Mouse (Mus musculus): Measurements from ENCODE around the gene Klf3. TPM values are rescaled to one million over a fixed set of nuclear protein-coding genes. Genes with fewer than 3 reads are reported as not detected.

Gene Klf3
- polyA plus RNA-seq, 1 experiment = 113 TPM

DNA sequence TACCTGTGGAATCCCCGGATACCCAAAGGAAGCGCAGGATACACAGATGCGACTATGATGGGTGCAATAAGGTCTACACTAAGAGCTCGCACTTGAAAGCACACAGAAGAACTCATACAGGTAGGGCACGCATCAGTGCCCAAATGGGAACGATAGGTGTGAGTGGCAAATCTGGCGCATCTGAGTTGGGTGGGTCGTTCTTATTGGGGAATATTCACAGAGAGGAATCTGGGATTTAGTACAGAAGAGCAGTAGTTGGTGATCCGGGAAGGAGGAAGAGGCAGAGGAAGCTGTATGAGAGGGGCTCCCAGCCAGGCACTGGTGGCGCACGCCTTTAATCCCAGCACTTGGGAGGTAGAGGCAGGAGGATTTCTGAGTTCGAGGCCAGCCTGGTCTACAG lies 24.0 kb downstream of the Klf3 start:
- H3K4me1 ChIP-seq (ENCODE audit: control insufficient read depth, insufficient read depth, low read length) = no peaks in the 10 kb centered on the region
- no peak for DNase-seq
- H3K4me3 ChIP-seq (replicated peaks; ENCODE audit: extremely low read depth, low read depth, low read length) = no peak overlapping the region
- TF ChIP-seq CTCF (IDR thresholded peaks at IDR 0.05; ENCODE audit: insufficient read depth, low read length) = no peak
- TF ChIP-seq POLR2A (IDR thresholded peaks at IDR 0.05; ENCODE audit: borderline replicate concordance, extremely low read depth, low read depth, low read length) = no peak
- WGBS = 95% methylated on average over 12 of the region's 12 CpGs

DNA sequence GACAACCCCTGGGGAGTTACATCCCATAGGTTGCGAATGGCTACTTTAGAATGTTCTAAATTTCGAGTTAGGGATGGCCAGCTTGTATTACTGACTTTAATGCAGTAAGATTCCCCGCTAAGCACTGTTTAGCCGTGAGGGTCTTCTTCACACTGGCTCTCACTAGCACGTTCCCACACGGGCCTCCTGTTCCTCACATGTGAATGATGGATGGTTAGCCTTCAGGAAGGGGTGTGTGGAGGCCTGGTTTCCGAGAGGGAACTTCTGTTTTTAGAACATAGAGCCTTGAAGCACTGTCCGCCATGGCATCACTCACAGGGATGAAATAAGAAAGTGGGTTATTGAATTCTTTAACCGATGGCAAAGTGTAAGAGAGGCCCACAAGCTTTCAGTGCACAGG lies 25.1 kb downstream of the Klf3 start:
- TF ChIP-seq CTCF (IDR thresholded peaks at IDR 0.05; ENCODE audit: insufficient read depth, low read length) (no peak), POLR2A (IDR thresholded peaks at IDR 0.05; ENCODE audit: borderline replicate concordance, extremely low read depth, low read depth, low read length) (no peak)
- Histone ChIP-seq H3K4me1 (ENCODE audit: control insufficient read depth, insufficient read depth, low read length) (no peaks in the 10 kb centered on the region; the same call in 1 of the 2 replicates), H3K4me3 (replicated peaks; ENCODE audit: extremely low read depth, low read depth, low read length) (no peak overlapping the region)
- no peak for DNase-seq
- 63% methylated on average over 9 of the region's 9 CpGs for WGBS

DNA sequence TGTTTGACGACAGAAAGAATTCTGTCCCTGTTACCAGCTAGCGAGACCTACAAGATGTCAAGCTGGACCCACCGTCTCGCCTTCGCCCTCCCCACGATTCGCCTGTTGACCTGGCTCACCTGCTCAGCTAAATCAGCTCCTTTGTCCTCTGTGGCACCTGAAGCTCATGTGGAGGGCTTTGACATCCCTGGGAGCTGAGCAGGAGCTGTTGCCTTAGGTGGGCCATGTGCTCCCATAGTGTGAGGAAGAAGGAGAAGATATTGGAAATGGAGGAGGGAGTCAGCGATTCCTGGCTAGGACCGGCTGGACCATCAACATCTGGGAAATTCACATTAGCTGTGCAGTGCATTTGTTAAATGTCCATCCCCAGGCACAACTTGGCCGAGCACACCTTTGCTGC lies 26.4 kb downstream of the Klf3 start:
- Histone ChIP-seq H3K4me1 (ENCODE audit: control insufficient read depth, insufficient read depth, low read length) (peaks cover 2% of the 10 kb centered on the region; the same call in 1 of the 2 replicates), H3K4me3 (replicated peaks; ENCODE audit: extremely low read depth, low read depth, low read length) (no peak overlapping the region)
- WGBS = 92% methylated on average over 10 of the region's 10 CpGs
- TF ChIP-seq CTCF (IDR thresholded peaks at IDR 0.05; ENCODE audit: insufficient read depth, low read length) (no peak), POLR2A (IDR thresholded peaks at IDR 0.05; ENCODE audit: borderline replicate concordance, extremely low read depth, low read depth, low read length) (no peak)
- no peak for DNase-seq

DNA sequence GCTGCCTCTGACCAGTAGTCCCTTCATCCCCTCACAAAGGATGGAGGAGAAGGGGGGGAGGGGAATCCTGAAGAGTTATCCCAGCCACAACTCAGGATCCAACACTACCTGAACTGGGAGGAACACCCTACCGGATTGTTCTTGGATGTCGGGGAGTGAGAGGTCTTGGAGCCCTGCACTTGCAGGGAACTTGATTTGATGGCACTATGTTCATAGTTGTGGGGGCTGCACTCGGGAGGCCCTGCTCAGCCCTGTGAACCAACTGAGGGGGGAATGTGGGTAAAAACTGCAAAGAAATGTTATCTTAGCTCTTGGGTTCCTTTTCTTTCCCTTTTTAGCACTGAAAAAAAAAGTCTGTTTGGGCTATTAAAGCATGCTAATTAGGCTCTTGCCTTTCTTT lies 27.6 kb downstream of the Klf3 start:
- WGBS = 87% methylated on average over 3 of the region's 3 CpGs

DNA sequence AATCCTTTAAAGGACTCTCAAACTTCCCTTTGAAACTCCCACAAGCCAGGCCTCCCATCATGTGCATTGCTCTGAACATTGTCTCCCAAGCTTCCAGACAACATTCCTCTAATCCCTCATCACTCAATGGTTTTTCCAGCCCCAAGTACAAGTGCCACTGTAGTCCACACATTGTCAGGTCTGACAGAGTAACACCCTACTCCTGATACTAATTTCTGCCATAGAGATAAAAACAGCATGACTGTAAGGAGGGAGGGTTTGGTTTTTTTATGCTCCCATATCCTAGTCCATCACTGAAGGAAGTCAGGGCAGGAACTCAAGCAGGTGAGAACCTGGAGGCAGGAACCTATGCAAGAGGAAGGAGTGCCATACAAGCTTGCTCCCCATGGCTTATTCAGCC lies 30.2 kb downstream of the Klf3 start:
- Histone ChIP-seq H3K4me1 (ENCODE audit: control insufficient read depth, insufficient read depth, low read length) (peaks cover 2% of the 10 kb centered on the region; the same call in 1 of the 2 replicates), H3K4me3 (replicated peaks; ENCODE audit: extremely low read depth, low read depth, low read length) (no peak overlapping the region)
- no peak for TF ChIP-seq POLR2A (IDR thresholded peaks at IDR 0.05; ENCODE audit: borderline replicate concordance, extremely low read depth, low read depth, low read length)
- no peak for TF ChIP-seq CTCF (IDR thresholded peaks at IDR 0.05; ENCODE audit: insufficient read depth, low read length)
- DNase-seq = no peak

More for the DNA sequence above, 27.6 kb downstream of the Klf3 start:
- no peak for DNase-seq
- Histone ChIP-seq H3K4me3 (replicated peaks; ENCODE audit: extremely low read depth, low read depth, low read length) (no peak overlapping the region), H3K4me1 (ENCODE audit: control insufficient read depth, insufficient read depth, low read length) (peaks cover 2% of the 10 kb centered on the region; the same call in 1 of the 2 replicates)
- TF ChIP-seq CTCF (IDR thresholded peaks at IDR 0.05; ENCODE audit: insufficient read depth, low read length) (no peak), POLR2A (IDR thresholded peaks at IDR 0.05; ENCODE audit: borderline replicate concordance, extremely low read depth, low read depth, low read length) (no peak)

DNA sequence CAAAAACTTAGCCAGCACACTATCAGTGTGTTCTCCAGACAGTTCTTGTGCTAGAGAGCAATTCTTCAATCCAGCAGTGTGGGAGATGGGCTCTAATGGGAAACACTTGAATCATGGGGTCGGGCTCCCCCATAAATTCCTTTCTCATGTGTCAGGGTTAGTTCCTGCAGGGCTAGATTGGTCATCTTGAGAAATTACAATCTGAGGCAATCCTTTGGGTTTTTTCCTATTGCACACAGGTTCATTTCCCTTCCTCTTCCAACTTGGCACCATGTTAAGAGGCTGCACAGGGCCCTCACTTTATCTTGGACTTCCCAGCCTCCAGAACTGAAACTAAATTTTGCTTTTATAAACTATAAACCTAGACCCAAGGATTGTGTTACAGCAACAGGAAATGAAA lies 31.0 kb downstream of the Klf3 start:
- 28% methylated on average over 1 of the region's 1 CpGs for WGBS
- peaks cover 3% of the 10 kb centered on the region; the same call in 1 of the 2 replicates for H3K4me1 ChIP-seq (ENCODE audit: control insufficient read depth, insufficient read depth, low read length)
- no peak for DNase-seq
- H3K4me3 ChIP-seq (replicated peaks; ENCODE audit: extremely low read depth, low read depth, low read length) = no peak overlapping the region
- TF ChIP-seq CTCF (IDR thresholded peaks at IDR 0.05; ENCODE audit: insufficient read depth, low read length) = no peak
- TF ChIP-seq POLR2A (IDR thresholded peaks at IDR 0.05; ENCODE audit: borderline replicate concordance, extremely low read depth, low read depth, low read length) = no peak

DNA sequence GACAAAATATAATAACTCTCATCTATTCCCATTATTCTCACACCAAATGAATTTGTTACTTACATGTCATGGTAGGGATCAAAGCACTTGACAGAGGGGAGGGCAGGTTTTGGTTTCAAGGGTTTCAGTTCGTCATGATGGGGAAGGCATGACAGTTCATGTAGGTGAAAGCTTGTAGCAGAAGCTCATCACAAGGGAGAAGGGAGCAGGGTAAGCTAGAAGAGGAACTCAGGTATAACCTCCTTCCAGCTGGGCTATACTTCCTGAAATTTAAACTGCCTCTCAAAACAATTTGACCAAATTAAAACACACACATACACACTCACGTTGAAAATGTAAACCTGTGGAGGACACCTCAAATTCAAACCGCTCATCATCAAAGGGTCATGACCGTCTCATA lies 32.1 kb downstream of the Klf3 start:
- TF ChIP-seq CTCF (IDR thresholded peaks at IDR 0.05; ENCODE audit: insufficient read depth, low read length) (no peak), POLR2A (IDR thresholded peaks at IDR 0.05; ENCODE audit: borderline replicate concordance, extremely low read depth, low read depth, low read length) (no peak)
- Histone ChIP-seq H3K4me3 (replicated peaks; ENCODE audit: extremely low read depth, low read depth, low read length) (no peak overlapping the region), H3K4me1 (ENCODE audit: control insufficient read depth, insufficient read depth, low read length) (peaks cover 4% of the 10 kb centered on the region; the same call in 1 of the 2 replicates)
- 79% methylated on average over 4 of the region's 4 CpGs for WGBS
- DNase-seq = no peak

DNA sequence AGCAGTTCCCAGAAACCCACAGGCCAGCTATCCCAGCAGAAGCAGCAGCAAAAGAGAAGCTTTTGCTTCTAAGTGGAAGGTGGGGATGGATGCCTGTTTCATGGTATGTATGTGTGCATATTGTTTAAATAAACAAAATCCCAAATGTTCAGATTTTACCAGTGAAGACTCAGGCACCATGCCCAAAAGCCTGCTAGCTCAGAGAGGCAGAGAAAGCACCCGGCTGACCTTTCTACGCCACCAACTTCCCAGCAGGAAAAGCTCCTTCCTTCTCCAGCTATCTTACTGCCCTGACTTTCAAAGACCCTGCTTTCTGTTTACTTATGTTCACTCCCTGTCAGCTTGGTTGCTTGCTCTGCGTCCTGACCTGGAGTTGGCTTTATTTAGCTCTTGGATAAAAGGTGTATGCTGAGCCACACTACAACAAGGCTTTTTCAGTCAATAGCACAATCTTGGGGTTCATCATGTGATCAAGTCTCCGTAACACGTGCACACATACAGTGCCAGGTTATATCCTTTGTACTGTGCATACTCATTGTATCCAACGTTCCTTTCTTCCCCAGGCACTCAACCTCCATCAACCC lies 35.9 kb downstream of the Klf3 start:
- no peak overlapping the region for H3K4me3 ChIP-seq (replicated peaks; ENCODE audit: extremely low read depth, low read depth, low read length)
- DNase-seq = no peak
- H3K4me1 ChIP-seq (ENCODE audit: control insufficient read depth, insufficient read depth, low read length) = peaks cover 3% of the 10 kb centered on the region; the same call in 1 of the 2 replicates
- no peak for TF ChIP-seq CTCF (IDR thresholded peaks at IDR 0.05; ENCODE audit: insufficient read depth, low read length)
- TF ChIP-seq POLR2A (IDR thresholded peaks at IDR 0.05; ENCODE audit: borderline replicate concordance, extremely low read depth, low read depth, low read length) = no peak
- 29% methylated on average over 6 of the region's 6 CpGs for WGBS

DNA sequence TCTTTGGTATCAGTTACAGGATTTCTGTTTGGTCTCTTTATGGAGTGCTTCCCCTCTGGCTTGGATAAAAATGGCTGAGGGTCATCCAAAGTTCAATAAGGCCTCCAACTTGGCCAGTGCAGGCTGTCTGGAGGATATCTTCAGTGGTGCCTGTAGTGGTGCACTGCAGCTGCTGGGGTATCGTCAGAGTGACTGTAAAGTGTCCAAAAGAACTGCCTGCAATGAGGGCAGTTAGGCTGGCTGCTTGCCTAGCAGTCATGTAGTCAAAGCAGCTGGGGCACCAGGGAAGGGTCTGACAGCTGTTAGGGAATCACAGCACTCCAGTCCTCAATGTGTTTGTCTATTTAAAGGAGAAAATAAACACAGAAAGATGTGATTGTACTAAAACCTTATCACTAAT lies 36.9 kb downstream of the Klf3 start:
- Histone ChIP-seq H3K4me3 (replicated peaks; ENCODE audit: extremely low read depth, low read depth, low read length) (no peak overlapping the region), H3K4me1 (ENCODE audit: control insufficient read depth, insufficient read depth, low read length) (peaks cover 2% of the 10 kb centered on the region; the same call in 1 of the 2 replicates)
- WGBS = 27% methylated on average over 1 of the region's 1 CpGs
- DNase-seq = no peak
- TF ChIP-seq CTCF (IDR thresholded peaks at IDR 0.05; ENCODE audit: insufficient read depth, low read length) = no peak
- no peak for TF ChIP-seq POLR2A (IDR thresholded peaks at IDR 0.05; ENCODE audit: borderline replicate concordance, extremely low read depth, low read depth, low read length)

DNA sequence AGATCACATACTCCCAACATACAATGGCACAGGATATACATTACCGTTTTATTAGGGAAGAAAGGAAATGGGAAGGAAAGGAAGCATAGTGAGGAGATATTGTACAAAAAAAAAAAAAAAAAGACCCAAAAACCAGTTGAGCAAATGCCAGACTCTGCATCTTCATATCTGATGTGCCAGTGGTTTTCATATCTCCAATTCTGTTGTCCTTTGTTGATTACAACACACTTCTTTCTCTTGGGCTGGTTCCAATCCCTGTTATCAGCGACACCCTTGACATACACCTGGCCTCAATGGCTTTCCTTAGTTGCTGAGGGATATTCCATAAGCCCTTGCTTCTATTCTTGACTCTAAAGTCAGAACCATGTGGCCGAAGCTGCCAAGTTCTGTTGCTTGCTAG lies 41.4 kb downstream of the Klf3 start:
- H3K4me1 ChIP-seq (ENCODE audit: control insufficient read depth, insufficient read depth, low read length) = no peaks in the 10 kb centered on the region
- no peak overlapping the region for H3K4me3 ChIP-seq (replicated peaks; ENCODE audit: extremely low read depth, low read depth, low read length)
- TF ChIP-seq CTCF (IDR thresholded peaks at IDR 0.05; ENCODE audit: insufficient read depth, low read length) = no peak
- TF ChIP-seq POLR2A (IDR thresholded peaks at IDR 0.05; ENCODE audit: borderline replicate concordance, extremely low read depth, low read depth, low read length) = no peak
- DNase-seq = no peak
- WGBS = 81% methylated on average over 3 of the region's 3 CpGs
